Mouse (Mus musculus): Measurements from ENCODE around the gene Adh5.
"Not testable (repeated sequence)": the region's sequence is repeated elsewhere in the genome, so short reads cannot be mapped to it uniquely, and the experiment has no call there.

The Adh5 gene

GRCm38 (mm10) chr3:138458441-138458840, 15.5 kb downstream of the Adh5 start:
- in situ Hi-C loops (cut with MboI, MseI), result no loop called here

- in situ Hi-C loops (cut with MboI, MseI), result no loop called here
These were observed 17.4 kb downstream of the Adh5 start for GRCm38 (mm10) chr3:138460260-138460659.

DNA sequence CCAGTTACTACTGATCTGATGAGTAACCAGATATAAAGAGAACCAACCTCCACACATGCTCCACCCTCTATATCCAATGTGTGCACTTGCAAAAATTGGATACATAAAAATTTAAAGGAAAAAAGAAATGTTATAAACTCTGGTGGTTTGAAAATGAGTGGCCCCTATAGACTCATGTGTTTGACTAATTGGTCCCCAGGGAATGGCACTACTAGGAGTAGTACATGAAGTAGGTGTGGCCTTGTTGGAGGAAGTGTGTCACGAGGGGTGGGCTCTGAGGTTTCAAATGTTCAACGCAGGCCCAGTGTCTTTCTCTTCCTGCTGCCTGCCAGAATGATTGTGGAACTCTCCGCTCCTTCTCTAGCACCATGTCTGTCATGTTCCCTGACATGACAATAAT, 18.9 kb downstream of the Adh5 start:
- in situ Hi-C loops (cut with MboI, MseI), result no loop called here

DNA sequence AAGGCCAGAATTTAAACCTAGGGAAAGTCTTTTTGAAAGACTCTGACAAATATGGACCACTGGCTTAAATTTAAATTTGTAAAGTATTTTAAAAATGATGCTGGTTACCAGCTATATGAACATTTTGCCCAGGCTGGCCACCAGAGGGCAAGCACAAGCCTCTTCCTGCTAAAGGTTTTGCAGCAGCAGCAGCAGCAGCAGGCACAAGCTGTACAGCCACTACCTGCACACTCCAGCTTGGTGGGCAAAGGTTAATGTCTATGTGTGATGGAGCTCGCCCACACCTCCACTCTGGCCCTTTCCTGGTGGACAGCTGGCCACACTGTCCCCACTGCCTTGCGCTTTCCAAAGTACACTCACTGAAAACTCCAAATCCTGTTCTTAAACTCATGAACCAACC, 20.2 kb downstream of the Adh5 start:
- in situ Hi-C loops (cut with MboI, MseI), result no loop called here

DNA sequence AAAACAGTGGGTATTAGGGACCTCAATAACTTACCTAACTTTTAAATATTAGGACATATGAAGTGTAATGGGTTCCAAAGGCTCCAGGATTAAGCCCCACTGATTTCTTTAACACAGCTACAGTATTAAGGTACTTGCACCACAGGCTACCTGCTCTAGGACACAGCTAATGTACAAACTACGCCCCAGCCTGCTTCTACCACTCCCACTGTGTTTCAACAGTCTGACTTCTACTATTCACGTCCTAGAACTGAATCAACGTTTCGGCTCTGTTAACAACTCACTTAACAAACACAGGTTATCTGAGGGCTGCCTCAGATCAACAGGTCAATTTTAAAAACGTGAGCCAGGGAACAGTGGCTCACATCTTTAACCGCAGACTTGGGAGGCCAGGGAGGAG, 20.9 kb downstream of the Adh5 start:
- in situ Hi-C loops (cut with MboI, MseI), result no loop called here

DNA sequence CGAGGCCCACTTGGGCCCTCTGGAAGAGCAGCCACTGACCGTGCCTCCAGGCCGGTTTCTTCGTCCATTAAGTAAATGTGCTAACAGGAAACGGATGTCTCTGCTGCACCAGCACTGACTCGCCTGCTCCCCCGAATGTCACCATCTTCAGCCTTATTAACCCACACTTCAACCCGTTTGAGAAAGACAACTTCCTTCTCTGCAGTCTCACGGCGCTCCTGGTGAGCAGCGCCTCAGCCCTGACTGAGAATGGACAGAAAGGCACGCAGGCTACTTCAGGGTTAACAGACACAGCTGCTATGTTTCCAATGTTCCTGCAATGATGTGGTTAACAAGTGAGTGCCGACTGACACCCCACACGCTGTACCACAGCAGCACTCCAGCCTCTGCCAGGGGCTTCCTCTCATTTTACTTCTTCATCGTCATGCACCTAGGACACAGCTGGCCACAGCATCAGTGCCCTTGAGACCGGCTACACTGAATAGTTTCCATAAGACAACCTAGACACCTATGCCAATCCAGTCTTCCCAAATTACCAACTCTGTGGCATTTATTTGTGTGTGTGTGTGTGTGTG, 21.8 kb downstream of the Adh5 start:
- in situ Hi-C loops (cut with MboI, MseI), result no loop called here

DNA sequence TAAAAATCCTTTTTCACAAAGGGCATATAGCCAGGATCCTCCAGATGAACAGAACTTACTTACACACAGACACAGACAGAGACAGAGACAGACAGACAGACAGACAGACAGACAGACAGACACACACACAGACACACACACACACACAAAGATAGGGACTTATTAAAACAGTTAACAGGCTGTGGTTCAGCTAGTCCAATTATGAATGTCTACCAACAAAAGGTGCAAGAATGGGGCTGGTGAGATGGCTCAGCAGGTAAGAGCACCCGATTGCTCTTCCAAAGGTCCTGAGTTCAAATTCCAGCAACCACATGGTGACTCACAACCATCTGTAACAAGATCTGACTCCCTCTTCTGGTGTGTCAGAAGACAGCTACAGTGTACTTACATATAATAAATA, 23.8 kb downstream of the Adh5 start:
- in situ Hi-C loops (cut with MboI, MseI), result not testable (repeated sequence)

GRCm38 (mm10) chr3:138471066-138471465, 28.2 kb downstream of the Adh5 start:
- in situ Hi-C loops (cut with MboI, MseI), result no loop called here

GRCm38 (mm10) chr3:138479489-138479888, 36.6 kb downstream of the Adh5 start:
- in situ Hi-C loops (cut with MboI, MseI), result no loop called here

GRCm38 (mm10) chr3:138481526-138482284, 38.8 kb downstream of the Adh5 start:
- in situ Hi-C loops (cut with MboI, MseI), result no loop called here

- in situ Hi-C loops (cut with MboI, MseI), result no loop called here
These were observed 40.3 kb downstream of the Adh5 start for GRCm38 (mm10) chr3:138483240-138483639.

- in situ Hi-C loops (cut with MboI, MseI), result no loop called here
These were observed 45.9 kb downstream of the Adh5 start for GRCm38 (mm10) chr3:138488584-138489326.

DNA sequence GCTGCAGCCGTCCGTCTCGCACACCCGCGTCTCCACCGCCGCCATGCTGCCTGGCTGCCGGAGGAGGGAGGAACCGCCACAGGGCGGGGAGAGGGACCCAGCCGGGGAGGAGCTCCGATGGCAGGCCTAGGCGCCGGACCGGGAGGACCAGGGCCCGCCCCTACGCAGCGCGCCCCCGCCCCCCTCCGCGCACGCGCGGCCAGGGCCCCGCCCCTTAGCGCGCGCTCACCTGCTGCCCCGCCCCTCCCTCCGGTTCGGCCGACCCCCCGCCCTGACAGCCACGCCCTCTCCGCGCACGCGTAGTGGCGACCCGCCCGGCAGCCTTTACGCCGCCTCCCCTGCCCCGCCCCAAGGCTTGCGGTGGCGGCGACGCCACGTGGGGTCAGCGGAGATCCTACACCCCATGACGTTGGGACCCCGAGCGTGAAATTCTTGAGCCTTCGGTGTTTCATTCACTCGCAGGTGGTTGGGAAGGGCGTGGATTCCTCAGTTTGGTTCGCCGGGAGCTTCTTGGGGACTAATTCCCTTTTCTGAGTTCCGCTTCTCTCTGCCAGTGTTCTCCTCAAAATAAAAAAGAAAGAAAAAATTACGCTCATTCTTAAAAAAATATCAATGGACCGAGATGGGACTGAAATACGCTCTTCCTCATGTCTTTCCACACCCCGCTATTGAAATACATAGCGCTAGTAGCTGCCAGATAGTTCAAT, 46.6 kb downstream of the Adh5 start, which contains the start of gene Metap1:
Metap1 (minus strand) TSS at position 189 of the 707 bp plus-strand sequence.
- in situ Hi-C loops (cut with MboI, MseI), result no loop called here

- in situ Hi-C loops (cut with MboI, MseI), result no loop called here
These were observed 47.1 kb downstream of the Adh5 start for GRCm38 (mm10) chr3:138490034-138490337.

- in situ Hi-C loops (cut with MboI, MseI), result no loop called here
These were observed 50.8 kb downstream of the Adh5 start for GRCm38 (mm10) chr3:138493668-138494067.

- in situ Hi-C loops (cut with MboI, MseI), result no loop called here
These were observed 51.7 kb downstream of the Adh5 start for GRCm38 (mm10) chr3:138494565-138494964.

DNA sequence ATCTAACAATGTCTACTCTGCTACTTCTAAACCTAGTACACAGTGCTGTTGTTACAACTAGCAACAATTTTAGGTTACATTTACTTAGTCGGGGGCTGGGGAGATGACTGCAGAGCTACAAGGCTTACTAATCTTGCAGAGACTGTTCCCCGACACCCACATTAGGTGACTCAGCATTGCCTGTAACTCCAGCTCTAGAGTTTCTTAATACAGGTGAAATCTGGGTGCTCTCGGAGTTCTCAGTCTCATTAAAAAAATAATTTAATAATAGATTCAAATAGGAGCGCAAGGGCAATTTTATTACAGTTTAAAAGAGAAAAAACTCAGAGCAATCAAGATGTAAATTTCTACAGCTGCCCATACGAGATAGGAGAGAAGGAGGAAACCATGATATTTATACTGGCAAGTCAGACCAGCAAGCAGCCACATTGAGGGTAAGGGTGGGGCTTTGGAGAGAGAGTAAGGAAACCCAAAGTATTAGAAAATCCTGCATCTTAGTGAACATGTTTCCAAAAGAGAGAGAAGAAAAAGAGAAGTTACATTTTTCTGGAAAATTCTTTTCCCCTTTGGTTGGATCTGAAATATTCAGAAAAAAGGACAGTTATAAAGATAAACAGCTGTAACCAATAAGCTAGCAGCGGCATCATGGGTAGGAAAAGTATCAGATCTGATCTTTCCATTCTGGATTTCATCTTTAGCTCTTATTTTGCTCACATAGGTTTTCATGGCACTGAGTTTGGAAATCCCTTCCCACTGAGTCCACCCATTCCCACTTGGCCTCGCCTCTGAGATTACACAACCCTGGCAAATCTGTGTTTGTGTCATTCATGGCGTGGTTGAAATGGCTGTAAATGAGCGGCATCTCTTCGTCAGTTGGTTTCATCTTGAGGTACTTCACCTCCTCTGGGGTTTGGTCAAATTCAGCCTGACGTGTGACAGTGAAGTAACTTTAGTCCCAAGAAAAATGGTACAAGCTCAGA, 52.6 kb downstream of the Adh5 start:
- in situ Hi-C loops (cut with MboI, MseI), result no loop called here

GRCm38 (mm10) chr3:138498731-138499130, 55.8 kb downstream of the Adh5 start:
- in situ Hi-C loops (cut with MboI, MseI), result no loop called here

DNA sequence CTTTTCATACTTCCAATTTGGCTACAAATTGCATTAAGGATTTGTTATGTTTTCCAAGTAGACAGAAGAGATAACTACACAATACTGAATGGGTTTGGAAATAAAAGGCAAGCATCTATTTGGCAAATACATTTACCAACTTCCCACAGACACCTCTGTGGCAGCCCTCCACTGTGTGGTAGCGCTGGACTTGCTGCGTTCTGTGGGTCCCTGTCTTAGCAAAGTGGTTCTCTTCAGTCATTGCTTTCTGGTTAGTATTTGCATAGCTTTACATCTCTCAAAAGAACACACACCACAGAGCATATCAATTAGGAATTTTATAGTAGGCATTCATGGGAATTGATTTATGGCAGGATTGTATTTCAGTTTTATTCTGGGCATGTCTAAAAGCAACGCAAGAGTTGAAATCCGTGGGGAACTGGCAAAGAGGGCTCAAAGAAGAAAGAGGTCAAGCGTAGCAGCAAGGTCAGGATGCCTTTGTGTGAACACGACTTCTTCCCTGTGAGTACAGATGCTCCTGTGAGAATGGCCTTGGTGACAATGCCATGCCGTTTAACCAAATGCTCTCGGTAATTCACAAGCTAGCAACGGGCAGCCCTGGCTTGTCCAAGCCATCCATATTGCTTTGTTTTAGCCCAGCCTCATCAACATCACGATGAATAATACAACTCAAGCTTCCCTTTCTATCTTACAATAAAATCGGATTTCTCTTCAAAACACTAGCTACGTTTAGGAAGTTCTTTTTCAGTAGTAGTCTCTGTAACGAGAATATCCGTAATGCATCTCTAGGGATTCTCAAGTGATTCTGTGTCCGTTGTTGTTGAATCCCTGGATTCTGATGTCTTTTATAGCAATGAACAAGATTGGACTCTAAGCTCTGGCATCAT, 57.2 kb downstream of the Adh5 start:
- in situ Hi-C loops (cut with MboI, MseI), result no loop called here

DNA sequence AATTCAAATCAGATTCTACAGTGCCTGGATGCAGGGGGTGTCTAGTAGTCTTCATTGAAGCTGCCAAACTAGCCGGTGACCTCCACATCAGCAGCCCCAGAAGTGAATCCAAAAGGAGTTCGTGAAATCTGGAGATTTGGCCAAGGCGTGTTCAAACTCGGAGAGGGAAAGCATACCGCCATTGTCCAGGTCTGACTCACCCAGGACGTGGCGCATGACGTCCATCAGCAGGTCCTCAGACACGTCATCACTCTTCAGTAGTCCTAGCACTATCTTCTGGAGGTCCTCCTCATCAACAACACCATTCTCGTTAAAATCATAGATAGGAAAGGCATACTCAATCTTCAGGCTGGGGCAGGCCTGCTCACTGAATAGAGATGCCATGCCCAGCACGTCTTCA, 60.9 kb downstream of the Adh5 start:
- in situ Hi-C loops (cut with MboI, MseI), result no loop called here

Measured in T-helper 1 cell (primary cell).